Mouse (Mus musculus) megakaryocyte progenitor cell, adult 5-6 weeks (primary cell): ENCODE data around the gene Car9. TPM values are rescaled to one million over a fixed set of nuclear protein-coding genes. Genes with fewer than 3 reads are reported as not detected.

Experiments
- ATAC-seq: replicated peaks from 2 replicates; pipeline ENCODE4 v1.8.0; 2016; ENCODE audit warnings: mild to moderate bottlenecking, moderate TSS enrichment, inconsistent platforms; ENCODE audit not compliant: poor library complexity
- total RNA-seq, 2 experiments: library from RNA; stranded (forward) in 1 of 2; stranded (reverse) in 1 of 2; fragments of 157-497, 149-512 nt in 1 of 2; fragments of 200-1000 nt in 1 of 2; gene quantifications; 2 replicates each; pipeline versions ENCODE4 v1.2.3 to v1.2.4; 2015 to 2017

The Car9 gene
- total RNA-seq, 2 experiments from 2014 or later = 4.0 to 15.0 TPM

GRCm38 (mm10) chr4:43561436-43561996, 54.8 kb downstream of the Car9 start:
- 0 out of 2 replicates have a peak, but pooled peaks have one; percentile 11 for ATAC-seq

GRCm38 (mm10) chr4:43561997-43562768, 55.4 kb downstream of the Car9 start, which contains the start of the genes Creb3 and Tln1:
Creb3 (plus strand) TSS chr4:43562332.
Tln1 (minus strand) TSS chr4:43562691.
- peak; percentile 71 for ATAC-seq

GRCm38 (mm10) chr4:43562769-43563600, 56.2 kb downstream of the Car9 start:
- ATAC-seq = no peak

Other genes with a start within 250 kb of the Car9 start
- 0.15 TPM in 1 of 2 replicates, not detected in the other for gene Atp8b5, start 239.8 kb upstream of the Car9 start, total RNA-seq (2015)
- gene Atp8b5, start 239.8 kb upstream of the Car9 start, total RNA-seq (2017) = 0.04 and 1.0 TPM in 2 replicates
- 0.32 and 0.44 TPM in 2 replicates for gene Rusc2, start 125.0 kb upstream of the Car9 start, total RNA-seq (2015)
- 0.61 and 0.71 TPM in 2 replicates for gene Rusc2, start 125.0 kb upstream of the Car9 start, total RNA-seq (2017)
- gene Fam166b, start 77.8 kb upstream of the Car9 start, total RNA-seq (2015) = not detected in 2 replicates
- not detected in 2 replicates for gene Fam166b, start 77.8 kb upstream of the Car9 start, total RNA-seq (2017)
- 5.2 and 6.3 TPM in 2 replicates for gene Tesk1, start 65.0 kb upstream of the Car9 start, total RNA-seq (2015)
- gene Tesk1, start 65.0 kb upstream of the Car9 start, total RNA-seq (2017) = 5.7 and 5.9 TPM in 2 replicates
- 2.2 and 6.3 TPM in 2 replicates for gene Cd72, start 52.3 kb upstream of the Car9 start, total RNA-seq (2015)
- 8.2 and 8.7 TPM in 2 replicates for gene Cd72, start 52.3 kb upstream of the Car9 start, total RNA-seq (2017)
- not detected in 2 replicates for gene Sit1, start 23.2 kb upstream of the Car9 start, total RNA-seq (2015)
- not detected in 2 replicates for gene Sit1, start 23.2 kb upstream of the Car9 start, total RNA-seq (2017)
- gene Ccdc107, start 14.1 kb upstream of the Car9 start, total RNA-seq (2015) = 34.5 and 43.0 TPM in 2 replicates
- gene Ccdc107, start 14.1 kb upstream of the Car9 start, total RNA-seq (2017) = 49.6 and 53.9 TPM in 2 replicates
- 44.2 and 55.1 TPM in 2 replicates for gene Arhgef39, start 7.3 kb upstream of the Car9 start, total RNA-seq (2015)
- 47.5 and 65.0 TPM in 2 replicates for gene Arhgef39, start 7.3 kb upstream of the Car9 start, total RNA-seq (2017)
- gene Tpm2, start 16.8 kb downstream of the Car9 start, total RNA-seq (2015) = 0.56 and 3.0 TPM in 2 replicates
- 3.8 and 5.8 TPM in 2 replicates for gene Tpm2, start 16.8 kb downstream of the Car9 start, total RNA-seq (2017)
- 8.9 and 10.3 TPM in 2 replicates for gene Creb3, start 55.4 kb downstream of the Car9 start, total RNA-seq (2015)
- 41.6 and 64.7 TPM in 2 replicates for gene Creb3, start 55.4 kb downstream of the Car9 start, total RNA-seq (2017)
- gene Tln1, start 55.7 kb downstream of the Car9 start, total RNA-seq (2015) = 125 and 138 TPM in 2 replicates
- gene Tln1, start 55.7 kb downstream of the Car9 start, total RNA-seq (2017) = 167 and 253 TPM in 2 replicates
- 20.6 and 23.3 TPM in 2 replicates for gene Rgp1, start 71.7 kb downstream of the Car9 start, total RNA-seq (2015)
- 8.7 and 14.5 TPM in 2 replicates for gene Rgp1, start 71.7 kb downstream of the Car9 start, total RNA-seq (2017)
- gene Gba2, start 71.9 kb downstream of the Car9 start, total RNA-seq (2015) = 4.8 and 9.3 TPM in 2 replicates
- 7.2 and 8.1 TPM in 2 replicates for gene Gba2, start 71.9 kb downstream of the Car9 start, total RNA-seq (2017)
- not detected in 2 replicates for gene Msmp, start 77.5 kb downstream of the Car9 start, total RNA-seq (2015)
- not detected in 2 replicates for gene Msmp, start 77.5 kb downstream of the Car9 start, total RNA-seq (2017)
- 0.30 and 1.4 TPM in 2 replicates for gene Npr2, start 125.0 kb downstream of the Car9 start, total RNA-seq (2015)
- gene Npr2, start 125.0 kb downstream of the Car9 start, total RNA-seq (2017) = 0.21 and 1.3 TPM in 2 replicates
- gene Spag8, start 146.6 kb downstream of the Car9 start, total RNA-seq (2015) = 0.22 TPM in 1 of 2 replicates, not detected in the other
- 0.71 TPM in 1 of 2 replicates, not detected in the other for gene Spag8, start 146.6 kb downstream of the Car9 start, total RNA-seq (2017)
- gene Hint2, start 149.5 kb downstream of the Car9 start, total RNA-seq (2015) = 36.5 and 52.7 TPM in 2 replicates
- 43.1 and 58.6 TPM in 2 replicates for gene Hint2, start 149.5 kb downstream of the Car9 start, total RNA-seq (2017)
- gene Tmem8b, start 162.0 kb downstream of the Car9 start, total RNA-seq (2015) = 0.47 and 0.95 TPM in 2 replicates
- gene Tmem8b, start 162.0 kb downstream of the Car9 start, total RNA-seq (2017) = 0.25 and 0.61 TPM in 2 replicates
- gene Fam221b, start 162.2 kb downstream of the Car9 start, total RNA-seq (2015) = 0.07 TPM in 2 replicates
- gene Fam221b, start 162.2 kb downstream of the Car9 start, total RNA-seq (2017) = 0.44 and 0.62 TPM in 2 replicates
- not detected in 2 replicates for gene Olfr70, start 193.8 kb downstream of the Car9 start, total RNA-seq (2015)
- gene Olfr70, start 193.8 kb downstream of the Car9 start, total RNA-seq (2017) = not detected in 2 replicates
- gene Olfr71, start 203.3 kb downstream of the Car9 start, total RNA-seq (2015) = not detected in 2 replicates
- gene Olfr71, start 203.3 kb downstream of the Car9 start, total RNA-seq (2017) = not detected in 2 replicates
- gene Hrct1, start 220.2 kb downstream of the Car9 start, total RNA-seq (2015) = not detected in 2 replicates
- gene Hrct1, start 220.2 kb downstream of the Car9 start, total RNA-seq (2017) = not detected in 2 replicates
- gene Spaar, start 223.1 kb downstream of the Car9 start, total RNA-seq (2015) = not detected in 2 replicates
- not detected in 2 replicates for gene Spaar, start 223.1 kb downstream of the Car9 start, total RNA-seq (2017)